Mouse (Mus musculus): ENCODE data around the gene Cyp4a12a.
"Not testable (repeated sequence)": the region's sequence is repeated elsewhere in the genome, so short reads cannot be mapped to it uniquely, and the experiment has no call there.

- not testable (repeated sequence) for TF ChIP-seq ZC3H11A (IDR thresholded peaks at IDR 0.05; ENCODE audit: low read depth, low read length); CTCF (IDR thresholded peaks at IDR 0.05 in 2 of 3, conservative IDR thresholded peaks at IDR 0.05 in 1 of 3; ENCODE audit: control insufficient read depth in 1 of 3, insufficient read depth in 1 of 3, low read depth in 2 of 3, low read length in 3 of 3, poor library complexity in 1 of 3, severe bottlenecking in 1 of 3); POLR2AphosphoS2 (IDR thresholded peaks at IDR 0.05; ENCODE audit: low read length); MXI1 (IDR thresholded peaks at IDR 0.05; ENCODE audit: low read depth, low read length); ETS1 (IDR thresholded peaks at IDR 0.05; ENCODE audit: low read depth, low read length); TBP (IDR thresholded peaks at IDR 0.05; ENCODE audit: low read depth, low read length); GATA1 (IDR thresholded peaks at IDR 0.05; ENCODE audit: low read depth, low read length); EP300 (IDR thresholded peaks at IDR 0.05; ENCODE audit: low read depth in 1 of 2, low read length in 2 of 2); ZKSCAN1 (IDR thresholded peaks at IDR 0.05; ENCODE audit: low read depth, low read length); POLR2A (IDR thresholded peaks at IDR 0.05; ENCODE audit: control insufficient read depth in 1 of 2, insufficient read depth in 1 of 2, low read depth in 1 of 2, low read length in 2 of 2, poor library complexity in 1 of 2); ZNF384 (IDR thresholded peaks at IDR 0.05; ENCODE audit: low read depth, low read length); MAX (IDR thresholded peaks at IDR 0.05; ENCODE audit: low read length)
Measured at GRCm38 (mm10) chr4:115281231-115281767, 17.5 kb upstream of the Cyp4a12a start.

Data from MEL (cell line).